Mouse (Mus musculus): ENCODE results near the gene Olfr732. TPM values are rescaled to one million over a fixed set of nuclear protein-coding genes. Genes with fewer than 3 reads are reported as not detected.

Gene Olfr732
- total RNA-seq (2012; rRNA removed): not detected in 2 replicates
- not detected for polyA plus RNA-seq (2012; ENCODE audit: insufficient read depth in 1 of 2, insufficient read length in 2 of 2, low read depth in 1 of 2, low replicate concordance in 2 of 2, missing spikeins in 1 of 2)

DNA sequence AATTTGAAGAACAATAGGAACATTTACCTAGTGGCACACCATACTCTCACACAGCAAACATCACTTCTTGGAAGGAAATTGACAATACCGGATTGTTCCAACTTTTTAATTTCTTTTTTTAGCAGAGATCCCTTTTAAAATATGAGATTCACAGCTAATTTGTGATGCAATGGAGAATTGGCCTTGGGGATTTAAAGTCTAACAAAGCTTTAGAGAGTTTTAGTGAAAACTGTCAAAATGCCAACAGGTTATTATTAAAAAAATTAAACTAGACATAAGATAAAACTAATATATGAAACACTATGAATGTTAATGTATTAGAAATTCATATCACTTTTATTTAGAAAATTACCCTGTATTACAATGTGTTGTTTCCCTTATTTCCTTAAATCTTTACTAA lies at the start of gene Olfr732:
TSS of gene Olfr732 (minus strand) at position 101 of the 400 bp plus-strand sequence.
- Histone ChIP-seq H3K27ac (ENCODE audit: control insufficient read depth, low read depth, low read length) (no peak within 1 kb of the TSS), H3K4me1 (ENCODE audit: control insufficient read depth in 1 of 2, insufficient read depth in 2 of 2, low read length in 2 of 2) (no peaks in the 10 kb centered on the region), H3K36me3 (ENCODE audit: control insufficient read depth in 1 of 2, insufficient read depth in 2 of 2, low read length in 2 of 2) (no peaks in the 10 kb centered on the region), H3K79me2 (ENCODE audit: control insufficient read depth, insufficient read depth, low read length, poor library complexity) (no peaks in the 10 kb centered on the region), H3K27me3 (ENCODE audit: control insufficient read depth in 1 of 2, insufficient read depth in 2 of 2, low read length in 2 of 2) (no peaks in the 10 kb centered on the region), H3K9ac (ENCODE audit: control insufficient read depth, low read depth, low read length, poor library complexity, severe bottlenecking) (no peak within 1 kb of the TSS), H3K4me3 (ENCODE audit: control insufficient read depth in 1 of 2, insufficient read depth in 1 of 2, low read depth in 2 of 2, low read length in 2 of 2) (no peak within 1 kb of the TSS), H3K9me3 (replicated peaks; ENCODE audit: insufficient read depth, low read length) (no peaks in the 10 kb centered on the region)
- TF ChIP-seq EP300 (IDR thresholded peaks at IDR 0.05; ENCODE audit: low read depth in 1 of 2, low read length in 2 of 2): no peak
- TF ChIP-seq MEF2A (IDR thresholded peaks at IDR 0.05; ENCODE audit: extremely low read depth, insufficient replicate concordance, low read depth, low read length, poor library complexity, severe bottlenecking): no peak
- no peak for TF ChIP-seq MAFK (IDR thresholded peaks at IDR 0.05; ENCODE audit: borderline replicate concordance, low read depth, low read length)
- no peak for TF ChIP-seq SMC3 (IDR thresholded peaks at IDR 0.05; ENCODE audit: low read depth, low read length)
- TF ChIP-seq POLR2AphosphoS2 (IDR thresholded peaks at IDR 0.05; ENCODE audit: low read length): no peak
- no peak for TF ChIP-seq MXI1 (IDR thresholded peaks at IDR 0.05; ENCODE audit: low read depth, low read length)
- no peak for TF ChIP-seq MAZ (IDR thresholded peaks at IDR 0.05; ENCODE audit: low read depth, low read length)
- TF ChIP-seq CTCF (IDR thresholded peaks at IDR 0.05 in 2 of 3, conservative IDR thresholded peaks at IDR 0.05 in 1 of 3; ENCODE audit: control insufficient read depth in 1 of 3, insufficient read depth in 1 of 3, low read depth in 2 of 3, low read length in 3 of 3, poor library complexity in 1 of 3, severe bottlenecking in 1 of 3): no peak
- no peak for TF ChIP-seq NRF1 (IDR thresholded peaks at IDR 0.05; ENCODE audit: insufficient read depth, low read depth, low read length, poor library complexity, severe bottlenecking)
- no peak for TF ChIP-seq ZNF384 (IDR thresholded peaks at IDR 0.05; ENCODE audit: low read depth, low read length)
- TF ChIP-seq CHD1 (IDR thresholded peaks at IDR 0.05; ENCODE audit: low read depth, low read length): no peak
- TF ChIP-seq TBP (IDR thresholded peaks at IDR 0.05; ENCODE audit: low read depth, low read length): no peak
- TF ChIP-seq SIN3A (IDR thresholded peaks at IDR 0.05; ENCODE audit: low read length): no peak
- TF ChIP-seq RAD21 (IDR thresholded peaks at IDR 0.05; ENCODE audit: low read depth, low read length): no peak
- no peak for TF ChIP-seq TCF12 (IDR thresholded peaks at IDR 0.05; ENCODE audit: low read depth, low read length)
- TF ChIP-seq USF1 (IDR thresholded peaks at IDR 0.05; ENCODE audit: low read depth, low read length): no peak
- TF ChIP-seq HCFC1 (IDR thresholded peaks at IDR 0.05; ENCODE audit: low read depth, low read length): no peak
- TF ChIP-seq ZKSCAN1 (IDR thresholded peaks at IDR 0.05; ENCODE audit: low read depth, low read length): no peak
- no peak for TF ChIP-seq RCOR1 (IDR thresholded peaks at IDR 0.05; ENCODE audit: low read depth, low read length)
- no peak for DNase-seq (ENCODE audit: low read depth, low spot score)

DNA sequence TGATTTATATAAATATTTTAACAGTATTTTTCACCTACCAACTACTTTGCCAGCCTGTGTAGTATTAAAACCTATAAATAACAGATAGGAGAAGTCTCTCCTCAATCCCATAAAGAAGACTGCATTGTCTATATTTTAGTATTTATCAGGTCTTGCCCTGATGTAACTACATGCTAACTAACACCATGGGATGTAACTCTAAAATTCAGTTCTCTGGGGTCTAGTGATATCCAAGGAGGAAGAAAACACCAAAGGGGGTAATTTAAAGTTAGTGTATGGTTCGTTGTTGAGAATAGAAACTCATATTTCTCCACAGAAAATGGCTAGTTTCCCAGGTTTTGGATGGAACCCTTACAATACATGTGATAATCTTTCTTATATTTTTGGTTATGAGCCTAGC lies 42.7 kb upstream of the Olfr732 start, which contains the start of gene Olfr734:
TSS of gene Olfr734 (minus strand) at position 101 of the 400 bp plus-strand sequence.
- no peak for DNase-seq (ENCODE audit: low read depth, low spot score)
- H3K9me3 ChIP-seq (replicated peaks; ENCODE audit: insufficient read depth, low read length): no peaks in the 10 kb centered on the region
- no peaks in the 10 kb centered on the region for H3K27me3 ChIP-seq (ENCODE audit: control insufficient read depth in 1 of 2, insufficient read depth in 2 of 2, low read length in 2 of 2)
- no peak within 1 kb of the TSS for H3K9ac ChIP-seq (ENCODE audit: control insufficient read depth, low read depth, low read length, poor library complexity, severe bottlenecking)
- no peaks in the 10 kb centered on the region for H3K4me1 ChIP-seq (ENCODE audit: control insufficient read depth in 1 of 2, insufficient read depth in 2 of 2, low read length in 2 of 2)
- no peak within 1 kb of the TSS for H3K4me3 ChIP-seq (ENCODE audit: control insufficient read depth in 1 of 2, insufficient read depth in 1 of 2, low read depth in 2 of 2, low read length in 2 of 2)
- no peaks in the 10 kb centered on the region for H3K36me3 ChIP-seq (ENCODE audit: control insufficient read depth in 1 of 2, insufficient read depth in 2 of 2, low read length in 2 of 2)
- TF ChIP-seq E2F4 (IDR thresholded peaks at IDR 0.05; ENCODE audit: borderline replicate concordance, low read depth, low read length) (no peak), CHD2 (IDR thresholded peaks at IDR 0.05; ENCODE audit: low read length) (no peak), ZMIZ1 (IDR thresholded peaks at IDR 0.05; ENCODE audit: low read depth, low read length) (no peak), POLR2AphosphoS2 (IDR thresholded peaks at IDR 0.05; ENCODE audit: low read length) (no peak), MAFK (IDR thresholded peaks at IDR 0.05; ENCODE audit: borderline replicate concordance, low read depth, low read length) (no peak), TAL1 (IDR thresholded peaks at IDR 0.05; ENCODE audit: low read length) (no peak), CHD1 (IDR thresholded peaks at IDR 0.05; ENCODE audit: low read depth, low read length) (no peak), JUND (IDR thresholded peaks at IDR 0.05; ENCODE audit: low read depth, low read length) (no peak), SIN3A (IDR thresholded peaks at IDR 0.05; ENCODE audit: low read length) (no peak), SMC3 (IDR thresholded peaks at IDR 0.05; ENCODE audit: low read depth, low read length) (no peak)
- H3K79me2 ChIP-seq (ENCODE audit: control insufficient read depth, insufficient read depth, low read length, poor library complexity): no peaks in the 10 kb centered on the region
- H3K27ac ChIP-seq (ENCODE audit: control insufficient read depth, low read depth, low read length): no peak within 1 kb of the TSS

All from MEL (cell line).